Mouse (Mus musculus) lung, adult 2 months (tissue): Measurements from ENCODE around the gene Itm2b.

Source experiments
- CTCF ChIP-seq: fragments of 200-500 bp; IDR thresholded peaks from 2 replicates; pipeline ENCODE4 v1.5.1; 2011; ENCODE audit warnings: mild to moderate bottlenecking, low read length, control low read depth; ENCODE audit not compliant: insufficient read depth
- POLR2A ChIP-seq: fragments of 200-500 bp; IDR thresholded peaks from 2 replicates; pipeline ENCODE4 v1.6.1; 2011; ENCODE audit warnings: low read depth, mild to moderate bottlenecking, control low read depth, low read length, borderline replicate concordance; ENCODE audit errors: extremely low read depth

GRCm38 (mm10) chr14:73372990-73373389 lies 12.1 kb downstream of the Itm2b start:
- TF ChIP-seq CTCF (no peak), POLR2A (no peak)
